Mouse (Mus musculus) spleen, adult 2 months (tissue): ENCODE results near the gene Sidt1.

Source experiments
- CTCF ChIP-seq: fragments of 200-500 bp; IDR thresholded peaks from 2 replicates; pipeline ENCODE4 v1.5.1; 2011; ENCODE audit warnings: mild to moderate bottlenecking, inconsistent platforms; ENCODE audit not compliant: insufficient read depth, insufficient read length, insufficient replicate concordance; ENCODE audit errors: extremely low read depth
- POLR2A ChIP-seq: fragments of 200-500 bp; IDR thresholded peaks from 2 replicates; pipeline ENCODE4 v1.6.1; 2011; ENCODE audit warnings: low read depth, low read length, inconsistent platforms

DNA sequence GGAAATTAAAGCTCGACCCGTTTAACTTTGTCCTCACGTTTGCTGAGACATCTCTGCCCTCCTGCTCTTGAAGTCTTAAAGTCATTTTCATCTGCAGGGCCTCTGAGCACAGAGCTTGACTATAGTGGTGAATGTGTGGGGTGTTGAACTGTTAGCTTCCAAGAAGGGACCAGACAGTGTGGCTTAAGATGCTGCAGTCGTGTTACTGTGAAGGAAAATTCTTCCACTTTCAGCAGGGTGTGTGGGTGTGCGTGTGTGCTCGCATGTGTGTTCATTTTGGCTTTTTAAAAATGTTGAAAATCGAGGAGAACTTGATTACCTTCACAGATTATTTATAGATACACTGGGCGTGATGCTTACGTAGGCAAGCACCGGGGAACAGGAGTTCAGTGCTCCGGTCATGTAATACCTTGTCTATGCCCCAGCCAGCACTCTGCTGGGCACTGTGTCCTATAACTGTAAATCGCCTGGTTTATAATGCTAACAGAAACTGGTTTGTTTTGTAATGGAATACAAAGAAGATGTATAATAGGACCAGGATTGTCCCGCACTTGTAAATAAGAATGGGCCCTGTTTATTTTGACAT lies 106.2 kb downstream of the Sidt1 start:
- no peak for TF ChIP-seq POLR2A
- TF ChIP-seq CTCF: no peak
